Mouse (Mus musculus) B cell, adult 2 months (primary cell): ENCODE measurements around the gene Tenm1.
A peak's percentile ranks its signal among the peaks of the same experiment; 100 is the strongest.

Experiments
- DNase-seq, 2 experiments: peaks; one replicate each; pipeline ENCODE4 v3.0.0; 2022

Gene Tenm1

GRCm38 (mm10) chrX:42718078-42718785, 710.7 kb downstream of the Tenm1 start:
- no peak for DNase-seq

GRCm38 (mm10) chrX:42700291-42700690, 728.6 kb downstream of the Tenm1 start:
- no peak for DNase-seq

GRCm38 (mm10) chrX:42647131-42647530, 781.8 kb downstream of the Tenm1 start:
- DNase-seq, result no peak

- DNase-seq, result no peak
These were observed 848.4 kb downstream of the Tenm1 start for GRCm38 (mm10) chrX:42580521-42580920.

GRCm38 (mm10) chrX:42558683-42559082, 870.2 kb downstream of the Tenm1 start:
- no peak for DNase-seq

- DNase-seq, result peak; percentile 5 to 38
These were observed 871.6 kb downstream of the Tenm1 start for GRCm38 (mm10) chrX:42557284-42557683.

- no peak for DNase-seq
These were observed 880.4 kb downstream of the Tenm1 start for GRCm38 (mm10) chrX:42548513-42548912.

- no peak for DNase-seq
These were observed 883.9 kb downstream of the Tenm1 start for GRCm38 (mm10) chrX:42545076-42545475.

GRCm38 (mm10) chrX:42540756-42541053, 888.2 kb downstream of the Tenm1 start:
- peak; percentile 77 for DNase-seq

- peak; percentile 4 to 7 for DNase-seq
These were observed 888.7 kb downstream of the Tenm1 start for GRCm38 (mm10) chrX:42540030-42540755.

- DNase-seq, result no peak
These were observed 898.2 kb downstream of the Tenm1 start for GRCm38 (mm10) chrX:42530703-42531102.

- no peak for DNase-seq
These were observed 906.1 kb downstream of the Tenm1 start for GRCm38 (mm10) chrX:42522868-42523267.

GRCm38 (mm10) chrX:42512567-42512966, 916.4 kb downstream of the Tenm1 start:
- DNase-seq, result no peak

- DNase-seq, result no peak
These were observed 917.8 kb downstream of the Tenm1 start for GRCm38 (mm10) chrX:42511105-42511504.

- no peak for DNase-seq
These were observed 926.5 kb downstream of the Tenm1 start, which contains the start of gene Sh2d1a for GRCm38 (mm10) chrX:42502291-42503043. Gene Sh2d1a, plus strand, starts transcription at chrX:42502453.

- DNase-seq, result no peak
These were observed 928.4 kb downstream of the Tenm1 start for GRCm38 (mm10) chrX:42500538-42500937.

- DNase-seq, result no peak
These were observed 938.6 kb downstream of the Tenm1 start for GRCm38 (mm10) chrX:42490336-42490735.

- no peak for DNase-seq
These were observed 939.5 kb downstream of the Tenm1 start, which contains the start of gene Tex13c2 for GRCm38 (mm10) chrX:42489446-42489845. Gene Tex13c2, plus strand, starts transcription at chrX:42489691.
